Mouse (Mus musculus) embryonic facial prominence, embryonic 11.5 days (tissue): ENCODE data around the gene Scarf1. TPM values are rescaled to one million over a fixed set of nuclear protein-coding genes. Genes with fewer than 3 reads are reported as not detected.

Experiments used
- ATAC-seq: fragments of 200-750 bp; cut with Nextera tagmentation; replicated peaks from 2 replicates; pipeline ENCODE4 v1.8.0; 2017; ENCODE audit warnings: low read depth; ENCODE audit not compliant: insufficient number of reproducible peaks, low FRiP score, low TSS enrichment
- DNase-seq: peaks from one replicate; pipeline ENCODE4 v3.0.0-alpha.2; 2015; ENCODE audit warnings: low spot score
- H3K27ac ChIP-seq: fragments of 300-500 bp; sonication (generic); replicated peaks from 2 replicates; pipeline ENCODE4 v1.5.1; 2014; ENCODE audit warnings: mild to moderate bottlenecking, low read depth, low read length, control low read depth
- H3K27me3 ChIP-seq: fragments of 300-500 bp; sonication (generic); 2 replicates; pipeline ENCODE4 v1.6.1; 2014; ENCODE audit warnings: mild to moderate bottlenecking, low read length, moderate library complexity, mixed read lengths; ENCODE audit not compliant: control insufficient read depth, insufficient read depth
- H3K36me3 ChIP-seq: fragments of 300-500 bp; sonication (generic); replicated peaks from 2 replicates; pipeline ENCODE4 v1.6.1; 2014; ENCODE audit warnings: low read depth, mild to moderate bottlenecking, low read length, moderate library complexity, mixed read lengths; ENCODE audit not compliant: control insufficient read depth, insufficient read depth
- H3K4me1 ChIP-seq: fragments of 300-500 bp; sonication (generic); 2 replicates; pipeline ENCODE4 v1.6.1; 2014; ENCODE audit warnings: low read length, mixed read lengths; ENCODE audit not compliant: control insufficient read depth, insufficient read depth
- H3K4me2 ChIP-seq: fragments of 300-500 bp; sonication (generic); 2 replicates; pipeline ENCODE4 v1.6.1; 2014; ENCODE audit warnings: low read depth, mild to moderate bottlenecking, control low read depth, low read length, moderate library complexity
- H3K4me3 ChIP-seq: fragments of 300-500 bp; sonication (generic); 2 replicates; pipeline ENCODE4 v1.5.1; 2014; ENCODE audit warnings: low read depth, low read length, control low read depth
- H3K9ac ChIP-seq: fragments of 300-500 bp; sonication (generic); replicated peaks from 2 replicates; pipeline ENCODE4 v1.6.1; 2014; ENCODE audit warnings: mild to moderate bottlenecking, control low read depth, low read length
- H3K9me3 ChIP-seq: fragments of 300-500 bp; sonication (generic); replicated peaks from 2 replicates; pipeline ENCODE4 v1.6.1; 2016; ENCODE audit warnings: mild to moderate bottlenecking, low read length, inconsistent platforms, mixed read lengths; ENCODE audit not compliant: control insufficient read depth
- WGBS: fragments of 180-500 bp; shearing (Covaris S2); extraction: QIAGEN DNeasy Blood & Tissue Kit; methylation state at CpG from one replicate; pipeline ENCODE4 v1.1.7; 2014; 5-methylcytosine and 5-hydroxymethylcytosine counted together
- polyA plus RNA-seq: library from polyadenylated mRNA; unstranded; fragments of >200 nt; fragmentation: Nextera tagmentation; extraction: Ambion mirVana; gene quantifications from 2 replicates; pipeline ENCODE4 v1.2.1, GENCODE M21; 2014

Scarf1 gene
- polyA plus RNA-seq, 1 experiment from 2014 or later, result 2.7 TPM

- no peak overlapping the region for H3K9ac ChIP-seq
- DNase-seq (no peak), ATAC-seq (no peak)
- no peak overlapping the region for H3K27ac ChIP-seq
- H3K4me3 ChIP-seq, result no peak overlapping the region
- H3K36me3 ChIP-seq, result no peaks in the 10 kb centered on the region
- 86% methylated on average over 8 of the region's 8 CpGs for WGBS
- no peaks in the 10 kb centered on the region for H3K9me3 ChIP-seq
- peaks cover 3% of the 10 kb centered on the region; the same call in 1 of the 2 replicates for H3K4me1 ChIP-seq
- no peaks in the 10 kb centered on the region for H3K27me3 ChIP-seq
- H3K4me2 ChIP-seq, result no peak overlapping the region
Measured at GRCm38 (mm10) chr11:75537025-75537414, 23.7 kb downstream of the Scarf1 start.

GRCm38 (mm10) chr11:75537491-75538183 lies 24.3 kb downstream of the Scarf1 start:
- Histone ChIP-seq H3K9me3 (no peaks in the 10 kb centered on the region), H3K4me2 (no peak overlapping the region), H3K27ac (no peak overlapping the region), H3K4me1 (peaks cover 3% of the 10 kb centered on the region; the same call in 1 of the 2 replicates), H3K4me3 (no peak overlapping the region), H3K36me3 (no peaks in the 10 kb centered on the region), H3K27me3 (no peaks in the 10 kb centered on the region), H3K9ac (no peak overlapping the region; the same call in 1 of the 2 replicates)
- 45% methylated on average over 11 of the region's 11 CpGs for WGBS
- no peak for DNase-seq
- ATAC-seq, result peak; percentile 49; the same call in 1 of the 2 replicates

GRCm38 (mm10) chr11:75538184-75538969 lies 25.0 kb downstream of the Scarf1 start:
- Histone ChIP-seq H3K9ac (no peak overlapping the region; the same call in 1 of the 2 replicates), H3K27me3 (no peaks in the 10 kb centered on the region), H3K9me3 (no peaks in the 10 kb centered on the region), H3K4me3 (no peak overlapping the region), H3K4me2 (no peak overlapping the region), H3K36me3 (no peaks in the 10 kb centered on the region), H3K4me1 (0 out of 2 replicates have a peak, but pooled peaks cover 3% of the 10 kb centered on the region), H3K27ac (no peak overlapping the region)
- ATAC-seq (0 out of 2 replicates have a peak, but pooled peaks have one; percentile 15), DNase-seq (no peak)
- 56% methylated on average over 9 of the region's 9 CpGs for WGBS

GRCm38 (mm10) chr11:75538970-75539299 lies 25.6 kb downstream of the Scarf1 start:
- Histone ChIP-seq H3K9me3 (no peaks in the 10 kb centered on the region), H3K9ac (no peak overlapping the region), H3K27me3 (no peaks in the 10 kb centered on the region), H3K36me3 (no peaks in the 10 kb centered on the region), H3K4me1 (0 out of 2 replicates have a peak, but pooled peaks cover 3% of the 10 kb centered on the region), H3K4me3 (no peak overlapping the region), H3K27ac (no peak overlapping the region), H3K4me2 (no peak overlapping the region)
- no peak for ATAC-seq
- WGBS, result 90% methylated on average over 13 of the region's 13 CpGs
- no peak for DNase-seq

- Histone ChIP-seq H3K4me1 (0 out of 2 replicates have a peak, but pooled peaks cover 3% of the 10 kb centered on the region), H3K36me3 (no peaks in the 10 kb centered on the region), H3K9me3 (no peaks in the 10 kb centered on the region), H3K4me3 (no peak overlapping the region), H3K9ac (no peak overlapping the region), H3K27me3 (no peaks in the 10 kb centered on the region), H3K27ac (no peak overlapping the region), H3K4me2 (no peak overlapping the region)
- ATAC-seq (no peak), DNase-seq (no peak)
- WGBS, result 68% methylated on average over 8 of the region's 8 CpGs
Measured at GRCm38 (mm10) chr11:75540209-75540608, 26.9 kb downstream of the Scarf1 start.

DNA sequence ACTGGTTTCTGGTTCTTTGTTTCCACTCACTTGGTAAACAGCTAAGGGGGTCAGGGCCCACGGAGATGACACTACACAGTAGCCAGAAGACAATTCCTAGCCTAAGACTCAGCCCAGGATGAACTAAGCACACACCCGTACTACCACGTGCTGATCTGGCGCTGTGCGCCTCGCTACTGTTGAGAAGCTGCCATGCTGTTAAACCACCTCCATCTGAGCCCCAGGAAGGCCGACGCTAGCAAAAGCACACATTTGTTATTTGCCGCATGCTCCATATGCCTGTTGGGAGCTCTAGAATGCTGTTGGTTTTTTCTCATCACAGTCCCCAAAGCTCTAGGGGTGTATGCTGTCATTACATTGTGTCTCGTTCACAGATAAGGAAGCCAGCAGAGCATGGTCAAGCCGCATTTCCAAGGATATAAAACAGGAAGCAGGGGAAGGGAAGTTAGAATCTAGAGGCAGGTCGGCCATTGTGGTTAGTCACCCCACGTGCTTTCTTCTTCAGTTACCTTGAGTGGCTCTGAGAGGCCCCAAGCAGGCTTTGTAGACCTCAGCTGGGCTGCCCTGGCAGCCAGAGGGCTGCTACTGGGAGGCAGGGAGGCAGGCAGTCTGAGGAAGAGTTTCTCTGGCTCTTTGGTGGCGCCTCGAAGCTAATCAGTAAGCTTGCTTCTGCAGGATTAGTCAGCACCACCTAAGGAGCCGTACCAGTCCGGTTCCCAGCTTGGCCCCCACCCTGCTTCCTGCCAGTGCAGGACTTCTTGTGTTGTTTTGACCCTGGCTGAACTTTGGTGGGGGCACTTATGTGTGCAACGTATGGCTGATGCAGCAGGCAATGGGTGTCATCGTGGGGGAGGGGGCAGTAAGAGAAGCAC lies 27.6 kb downstream of the Scarf1 start:
- H3K4me1 ChIP-seq, result 0 out of 2 replicates have a peak, but pooled peaks cover 3% of the 10 kb centered on the region
- H3K9me3 ChIP-seq, result no peaks in the 10 kb centered on the region
- H3K9ac ChIP-seq, result no peak overlapping the region
- DNase-seq (no peak), ATAC-seq (no peak)
- H3K27me3 ChIP-seq, result no peaks in the 10 kb centered on the region
- no peak overlapping the region for H3K4me2 ChIP-seq
- H3K36me3 ChIP-seq, result no peaks in the 10 kb centered on the region
- H3K4me3 ChIP-seq, result no peak overlapping the region
- 72% methylated on average over 19 of the region's 19 CpGs for WGBS
- 0 out of 2 replicates have a peak overlapping the region, but pooled peaks have one; percentile 11 for H3K27ac ChIP-seq

DNA sequence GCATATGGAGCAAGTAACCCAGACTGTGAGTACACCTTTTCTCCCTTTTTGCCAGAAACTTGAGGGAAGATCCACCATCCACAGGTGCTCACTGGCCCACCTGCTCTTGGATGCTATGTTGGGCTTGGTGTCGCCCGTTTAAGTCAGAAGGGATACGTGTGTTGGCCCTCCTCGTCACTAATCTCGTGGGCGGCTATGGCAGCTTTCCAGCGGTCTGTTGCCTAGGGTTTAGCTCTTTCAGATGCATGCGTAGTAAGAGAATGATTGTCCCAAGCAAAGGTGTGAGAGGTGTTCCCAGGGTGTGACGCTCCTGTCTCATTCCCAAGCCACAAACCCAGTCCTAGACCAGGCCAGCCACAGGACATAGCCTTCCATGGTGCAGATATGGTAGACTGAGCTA lies 31.4 kb downstream of the Scarf1 start:
- H3K9me3 ChIP-seq, result no peaks in the 10 kb centered on the region
- no peak overlapping the region for H3K27ac ChIP-seq
- 93% methylated on average over 9 of the region's 9 CpGs for WGBS
- H3K4me2 ChIP-seq, result no peak overlapping the region
- no peaks in the 10 kb centered on the region for H3K36me3 ChIP-seq
- no peaks in the 10 kb centered on the region for H3K27me3 ChIP-seq
- no peak for ATAC-seq
- no peak for DNase-seq
- no peak overlapping the region for H3K4me3 ChIP-seq
- H3K4me1 ChIP-seq, result peaks cover 2% of the 10 kb centered on the region; the same call in 1 of the 2 replicates
- H3K9ac ChIP-seq, result no peak overlapping the region
